Mouse (Mus musculus): Measurements from ENCODE around the gene Tha1.

DNA sequence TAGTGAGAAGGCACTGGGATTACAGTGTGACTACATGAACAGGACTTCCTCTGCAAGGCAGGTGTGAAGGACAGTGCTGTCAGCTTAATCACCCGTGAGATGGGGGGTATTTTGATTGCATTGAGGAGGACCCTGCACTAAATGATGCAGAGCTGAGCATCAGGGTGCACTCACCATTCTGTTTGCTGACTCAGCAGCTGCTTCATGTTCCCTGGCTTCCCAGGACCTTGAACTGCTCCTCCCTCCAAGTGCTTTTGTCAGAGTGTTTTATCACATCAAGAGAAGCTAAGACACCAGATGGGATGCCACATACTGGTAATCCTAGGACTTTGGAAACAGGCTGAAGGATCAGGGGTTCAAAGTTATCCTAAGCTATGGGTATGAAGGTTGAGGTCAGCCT lies 17.3 kb downstream of the Tha1 start:
- no peak for TF ChIP-seq CTCF (IDR thresholded peaks at IDR 0.05; ENCODE audit: extremely low read depth, insufficient read depth, insufficient read length, insufficient replicate concordance)
- TF ChIP-seq POLR2A (IDR thresholded peaks at IDR 0.05; ENCODE audit: low read depth, low read length), result no peak
